Mouse (Mus musculus) limb, embryonic 14.5 days (tissue): ENCODE measurements around the gene Pdzd3. TPM values are rescaled to one million over a fixed set of nuclear protein-coding genes. Genes with fewer than 3 reads are reported as not detected.

Experiments used
- ATAC-seq: fragments of 200-750 bp; cut with Nextera tagmentation; 2 replicates; pipeline ENCODE4 v1.8.0; 2017; ENCODE audit warnings: low read depth, moderate number of reproducible peaks, moderate TSS enrichment; ENCODE audit not compliant: low FRiP score
- DNase-seq: peaks from one replicate; pipeline ENCODE4 v3.0.0-alpha.2; 2015; ENCODE audit warnings: low spot score
- H3K27ac ChIP-seq: fragments of 300-500 bp; sonication (generic); replicated peaks from 2 replicates; pipeline ENCODE4 v1.5.1; 2014; ENCODE audit warnings: low read depth, mild to moderate bottlenecking, low read length, moderate library complexity, mixed read lengths
- H3K27me3 ChIP-seq: fragments of 300-500 bp; sonication (generic); 2 replicates; pipeline ENCODE4 v1.6.1; 2014; ENCODE audit warnings: low read length, mixed read lengths; ENCODE audit not compliant: control insufficient read depth, insufficient read depth
- H3K36me3 ChIP-seq: fragments of 300-500 bp; sonication (generic); 2 replicates; pipeline ENCODE4 v1.6.1; 2014; ENCODE audit warnings: mild to moderate bottlenecking, low read length, moderate library complexity, mixed read lengths; ENCODE audit not compliant: control insufficient read depth, insufficient read depth
- H3K4me1 ChIP-seq: fragments of 300-500 bp; sonication (generic); 2 replicates; pipeline ENCODE4 v1.6.1; 2014; ENCODE audit warnings: antibody characterized with exemption, low read length, mixed read lengths; ENCODE audit not compliant: control insufficient read depth, insufficient read depth
- H3K4me2 ChIP-seq: fragments of 300-500 bp; sonication (generic); replicated peaks from 2 replicates; pipeline ENCODE4 v1.6.1; 2014; ENCODE audit warnings: low read depth, mild to moderate bottlenecking, low read length, moderate library complexity; ENCODE audit not compliant: severe bottlenecking
- H3K4me3 ChIP-seq: fragments of 300-500 bp; sonication (generic); replicated peaks from 2 replicates; pipeline ENCODE4 v1.5.1; 2014; ENCODE audit warnings: low read length
- H3K9ac ChIP-seq: fragments of 300-500 bp; sonication (generic); 2 replicates; pipeline ENCODE4 v1.6.1; 2014; ENCODE audit warnings: mild to moderate bottlenecking, low read depth, low read length, moderate library complexity; ENCODE audit not compliant: severe bottlenecking
- H3K9me3 ChIP-seq: fragments of 300-500 bp; sonication (generic); 2 replicates; pipeline ENCODE4 v1.6.1; 2016; ENCODE audit warnings: low read length; ENCODE audit not compliant: control insufficient read depth
- POLR2A ChIP-seq: fragments of 200-500 bp; IDR thresholded peaks from 2 replicates; pipeline ENCODE4 v1.8.0; 2012; ENCODE audit warnings: inconsistent platforms, mild to moderate bottlenecking, moderate library complexity, borderline replicate concordance; ENCODE audit not compliant: insufficient read depth, insufficient read length; ENCODE audit errors: extremely low read depth
- WGBS: fragments of 180-500 bp; shearing (Covaris S2); extraction: QIAGEN DNeasy Blood & Tissue Kit; methylation state at CpG from one replicate; pipeline ENCODE4 v1.1.7; 2014; 5-methylcytosine and 5-hydroxymethylcytosine counted together
- polyA plus RNA-seq, 2 experiments: library from polyadenylated mRNA; depleted of rRNA in 1 of 2; stranded (reverse) in 1 of 2; unstranded in 1 of 2; fragments of >200 nt; fragmentation: Nextera tagmentation in 1 of 2; extraction: Ambion mirVana in 1 of 2; gene quantifications; 2 replicates each; pipeline versions ENCODE4 v1.2.1 to v1.2.3; 2012 to 2014

Gene Pdzd3
- polyA plus RNA-seq, 2 experiments = 0.13 TPM; not detected in 1

DNA sequence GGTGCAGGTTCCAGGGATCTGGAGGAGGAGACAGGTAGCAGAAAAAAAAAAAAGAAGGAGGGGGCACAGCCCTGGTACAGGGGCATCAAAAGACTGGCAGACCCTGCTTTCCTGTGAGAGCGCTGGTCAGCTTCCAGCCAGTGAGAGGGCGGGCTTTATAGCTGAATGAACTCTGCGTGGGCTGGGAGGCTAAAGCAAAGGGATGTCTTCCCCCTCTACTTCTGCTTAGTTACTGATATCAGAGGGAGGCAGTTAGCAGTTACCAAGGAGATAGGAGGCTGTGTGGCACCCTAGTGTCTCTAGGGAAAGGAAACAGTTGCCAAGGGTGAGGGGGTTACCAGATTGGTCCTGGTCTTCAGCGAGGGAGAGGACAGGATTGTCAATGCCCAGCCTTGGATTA lies 826 bp downstream of the Pdzd3 start:
- H3K27me3 ChIP-seq = no peaks in the 10 kb centered on the region
- H3K9me3 ChIP-seq = no peaks in the 10 kb centered on the region
- no peak for ATAC-seq
- H3K4me3 ChIP-seq = no peak overlapping the region
- peaks cover 14% of the 10 kb centered on the region for H3K4me1 ChIP-seq
- H3K27ac ChIP-seq = no peak overlapping the region
- no peaks in the 10 kb centered on the region for H3K36me3 ChIP-seq
- no peak for TF ChIP-seq POLR2A
- DNase-seq = no peak
- 77% methylated on average over 4 of the region's 4 CpGs for WGBS
- H3K4me2 ChIP-seq = no peak overlapping the region
- no peak overlapping the region for H3K9ac ChIP-seq

GRCm38 (mm10) chr9:44249181-44250146 lies 1.8 kb downstream of the Pdzd3 start:
- no peak for TF ChIP-seq POLR2A
- DNase-seq (no peak), ATAC-seq (no peak)
- WGBS = 47% methylated on average over 26 of the region's 26 CpGs
- Histone ChIP-seq H3K9me3 (no peaks in the 10 kb centered on the region), H3K36me3 (no peaks in the 10 kb centered on the region), H3K4me1 (peaks cover 5% of the 10 kb centered on the region; the same call in 1 of the 2 replicates), H3K27me3 (no peaks in the 10 kb centered on the region), H3K27ac (no peak overlapping the region), H3K4me2 (no peak overlapping the region), H3K9ac (no peak overlapping the region), H3K4me3 (no peak overlapping the region)

DNA sequence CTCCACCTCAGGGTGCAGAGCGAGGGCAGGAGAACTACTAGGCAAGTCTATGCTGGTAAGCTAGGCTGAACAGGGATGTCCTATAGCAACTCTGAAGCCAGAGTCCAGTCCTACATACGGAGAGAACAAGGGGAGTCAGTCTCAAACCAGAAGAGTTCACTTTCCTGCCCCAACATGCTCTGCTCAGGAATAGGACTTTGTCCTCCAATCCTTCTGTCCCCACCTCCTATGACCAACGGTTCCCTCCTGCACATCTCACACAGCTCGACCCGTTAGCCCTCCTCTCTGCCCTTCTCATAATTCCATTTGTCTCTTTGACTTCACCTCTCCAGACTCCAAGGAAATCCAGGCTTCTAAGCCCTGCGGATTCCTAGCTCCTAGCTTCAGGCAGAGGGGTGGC lies 3.4 kb downstream of the Pdzd3 start:
- Histone ChIP-seq H3K9ac (no peak overlapping the region), H3K36me3 (no peaks in the 10 kb centered on the region), H3K9me3 (no peaks in the 10 kb centered on the region), H3K4me3 (no peak overlapping the region), H3K27me3 (no peaks in the 10 kb centered on the region), H3K4me1 (no peaks in the 10 kb centered on the region), H3K27ac (no peak overlapping the region), H3K4me2 (no peak overlapping the region)
- no peak for ATAC-seq
- DNase-seq = no peak
- WGBS = 82% methylated on average over 6 of the region's 6 CpGs
- TF ChIP-seq POLR2A = no peak

GRCm38 (mm10) chr9:44243621-44244020 lies 7.7 kb downstream of the Pdzd3 start:
- Histone ChIP-seq H3K36me3 (no peaks in the 10 kb centered on the region), H3K4me2 (no peak overlapping the region), H3K4me3 (no peak overlapping the region), H3K9me3 (no peaks in the 10 kb centered on the region), H3K27me3 (no peaks in the 10 kb centered on the region), H3K4me1 (no peaks in the 10 kb centered on the region), H3K9ac (no peak overlapping the region), H3K27ac (no peak overlapping the region)
- no peak for TF ChIP-seq POLR2A
- DNase-seq = no peak
- WGBS = 56% methylated on average over 2 of the region's 2 CpGs
- ATAC-seq = no peak

- H3K9me3 ChIP-seq = no peaks in the 10 kb centered on the region
- ATAC-seq = no peak
Observed at GRCm38 (mm10) chr9:44241418-44241817, 9.9 kb downstream of the Pdzd3 start.

More at GRCm38 (mm10) chr9:44241418-44241817, 9.9 kb downstream of the Pdzd3 start:
- no peak overlapping the region for H3K4me3 ChIP-seq
- no peaks in the 10 kb centered on the region for H3K4me1 ChIP-seq
- H3K27me3 ChIP-seq = no peaks in the 10 kb centered on the region
- H3K36me3 ChIP-seq = no peaks in the 10 kb centered on the region
- H3K4me2 ChIP-seq = no peak overlapping the region
- DNase-seq = no peak
- 70% methylated on average over 9 of the region's 9 CpGs for WGBS
- no peak overlapping the region for H3K27ac ChIP-seq
- H3K9ac ChIP-seq = no peak overlapping the region
- TF ChIP-seq POLR2A = no peak
